Mouse (Mus musculus) forebrain, embryonic 11.5 days (tissue): Measurements from ENCODE around the gene Rab11fip4. TPM values are rescaled to one million over a fixed set of nuclear protein-coding genes. Genes with fewer than 3 reads are reported as not detected.

Experiments
- ATAC-seq: fragments of 200-750 bp; cut with Nextera tagmentation; replicated peaks from 2 replicates; pipeline ENCODE4 v1.8.0; 2017; ENCODE audit warnings: moderate TSS enrichment; ENCODE audit not compliant: low FRiP score
- DNase-seq: peaks from one replicate; pipeline ENCODE4 v3.0.0-alpha.2; 2017; ENCODE audit warnings: low spot score
- H3K27ac ChIP-seq: fragments of 300-500 bp; sonication (generic); 2 replicates; pipeline ENCODE4 v1.5.1; 2014; ENCODE audit warnings: low read depth, low read length
- H3K27me3 ChIP-seq: fragments of 300-500 bp; sonication (generic); 2 replicates; pipeline ENCODE4 v1.6.1; 2014; ENCODE audit warnings: mild to moderate bottlenecking, low read length, mixed read lengths; ENCODE audit not compliant: control insufficient read depth, insufficient read depth
- H3K36me3 ChIP-seq: fragments of 300-500 bp; sonication (generic); 2 replicates; pipeline ENCODE4 v1.6.1; 2014; ENCODE audit warnings: mild to moderate bottlenecking, low read length, moderate library complexity, mixed read lengths; ENCODE audit not compliant: control insufficient read depth, insufficient read depth
- H3K4me1 ChIP-seq: fragments of 300-500 bp; sonication (generic); replicated peaks from 2 replicates; pipeline ENCODE4 v1.6.1; 2014; ENCODE audit warnings: low read length, mixed read lengths; ENCODE audit not compliant: control insufficient read depth, insufficient read depth
- H3K4me2 ChIP-seq: fragments of 300-500 bp; sonication (generic); 2 replicates; pipeline ENCODE4 v1.6.1; 2014; ENCODE audit warnings: low read depth, mild to moderate bottlenecking, low read length, moderate library complexity, mixed read lengths; ENCODE audit not compliant: severe bottlenecking
- H3K4me3 ChIP-seq: fragments of 300-500 bp; sonication (generic); 2 replicates; pipeline ENCODE4 v1.5.1; 2014; ENCODE audit warnings: low read depth, low read length
- H3K9ac ChIP-seq: fragments of 300-500 bp; sonication (generic); 2 replicates; pipeline ENCODE4 v1.6.1; 2014; ENCODE audit warnings: low read length
- H3K9me3 ChIP-seq: fragments of 300-500 bp; sonication (generic); 2 replicates; pipeline ENCODE4 v1.6.1; 2016; ENCODE audit warnings: low read length, mixed read lengths; ENCODE audit not compliant: control insufficient read depth
- WGBS: fragments of 180-500 bp; shearing (Covaris S2); extraction: QIAGEN DNeasy Blood & Tissue Kit; methylation state at CpG from one replicate; pipeline ENCODE4 v1.1.7; 2014; 5-methylcytosine and 5-hydroxymethylcytosine counted together
- polyA plus RNA-seq: library from polyadenylated mRNA; unstranded; fragments of >200 nt; fragmentation: Nextera tagmentation; extraction: Ambion mirVana; gene quantifications from 2 replicates; pipeline ENCODE4 v1.2.1, GENCODE M21; 2014

Gene Rab11fip4
- polyA plus RNA-seq, 1 experiment from 2014 or later: 16.0 TPM

DNA sequence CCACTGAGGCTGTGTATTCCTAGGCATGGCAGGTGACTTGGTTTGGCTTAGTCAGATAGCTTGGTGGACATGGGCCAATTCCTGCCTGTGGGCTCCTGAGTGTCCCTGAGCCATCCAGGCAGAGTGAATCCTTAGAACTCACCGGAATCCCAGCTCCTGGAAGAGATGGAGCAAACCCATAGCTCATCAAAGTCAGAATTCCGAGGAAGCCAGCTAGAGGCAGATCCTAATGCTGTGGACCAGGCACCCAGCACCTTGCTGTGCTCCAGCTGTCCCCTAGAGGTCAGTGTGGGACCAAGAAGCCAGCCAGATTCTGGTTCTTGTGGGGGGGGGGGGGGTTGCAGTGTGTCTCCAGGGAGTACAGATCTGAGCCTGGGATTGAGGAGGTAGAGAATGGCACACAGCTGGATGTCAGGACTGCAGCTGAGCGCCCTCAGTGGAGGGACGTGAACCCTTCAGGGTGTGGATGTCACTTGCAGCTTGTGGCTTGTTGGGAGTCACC lies 33.8 kb downstream of the Rab11fip4 start:
- H3K4me1 ChIP-seq: no peaks in the 10 kb centered on the region
- no peak; the same call in 1 of the 2 replicates for ATAC-seq
- H3K9me3 ChIP-seq: no peaks in the 10 kb centered on the region
- DNase-seq: peak; percentile 78
- 20% methylated on average over 4 of the region's 4 CpGs for WGBS
- no peaks in the 10 kb centered on the region for H3K36me3 ChIP-seq
- H3K4me2 ChIP-seq: no peak overlapping the region
- no peak overlapping the region for H3K9ac ChIP-seq
- no peak overlapping the region for H3K27ac ChIP-seq
- H3K4me3 ChIP-seq: no peak overlapping the region
- no peaks in the 10 kb centered on the region for H3K27me3 ChIP-seq

DNA sequence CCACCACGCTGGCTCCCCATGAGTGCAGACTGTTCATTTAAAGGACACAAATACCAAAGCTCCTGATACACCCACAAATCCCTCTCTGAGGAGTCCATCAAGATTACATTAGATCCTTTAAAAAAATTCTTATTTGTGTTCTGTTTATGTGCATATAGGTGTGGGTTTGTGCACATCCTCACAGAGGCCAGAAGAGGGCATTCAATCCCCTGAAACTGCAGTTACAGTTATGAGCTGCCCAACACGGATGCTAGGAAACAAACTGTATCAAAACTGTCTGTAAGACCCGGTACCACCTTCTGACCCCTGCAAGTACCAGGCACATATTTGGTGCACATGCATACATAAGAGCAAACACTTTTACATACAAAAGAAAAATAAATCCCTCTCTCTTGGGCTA lies 37.7 kb downstream of the Rab11fip4 start:
- WGBS: 71% methylated on average over 3 of the region's 3 CpGs
- DNase-seq (no peak), ATAC-seq (no peak)
- Histone ChIP-seq H3K9ac (no peak overlapping the region), H3K4me1 (peaks cover 3% of the 10 kb centered on the region; the same call in 1 of the 2 replicates), H3K4me2 (no peak overlapping the region), H3K36me3 (no peaks in the 10 kb centered on the region), H3K4me3 (no peak overlapping the region), H3K27ac (no peak overlapping the region), H3K27me3 (no peaks in the 10 kb centered on the region), H3K9me3 (no peaks in the 10 kb centered on the region)

DNA sequence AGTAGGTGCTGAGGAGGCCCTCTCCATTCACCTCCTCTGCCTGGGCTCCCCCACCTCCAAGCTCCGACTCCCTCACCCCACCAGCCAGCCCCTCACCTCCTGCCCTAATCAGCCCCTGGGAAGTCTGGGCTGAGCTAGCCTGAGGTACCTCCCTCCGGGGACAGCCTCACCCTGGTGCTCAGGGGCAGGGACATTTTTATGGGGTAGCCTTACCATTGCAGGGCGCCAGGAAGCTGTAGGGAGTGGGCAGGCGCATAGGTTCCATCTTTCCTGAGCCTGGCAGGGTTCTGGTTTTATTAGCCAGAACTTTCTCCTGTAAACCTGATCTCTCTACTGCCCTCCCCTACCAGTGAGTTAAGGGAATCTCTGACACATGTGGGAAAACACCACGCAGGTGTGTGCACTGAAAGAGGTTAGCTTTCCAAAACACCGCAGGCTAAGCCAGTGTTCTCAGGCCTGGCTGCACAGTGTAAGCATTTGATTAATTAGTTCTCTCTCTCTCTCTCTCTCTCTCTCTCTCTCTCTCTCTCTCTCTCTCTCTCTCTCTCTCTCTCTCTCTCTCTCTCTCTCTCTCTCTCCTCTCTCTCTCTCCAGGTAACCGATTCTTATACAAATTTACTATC lies 38.9 kb downstream of the Rab11fip4 start:
- no peaks in the 10 kb centered on the region for H3K27me3 ChIP-seq
- H3K9ac ChIP-seq: no peak overlapping the region
- ATAC-seq (no peak), DNase-seq (no peak)
- no peak overlapping the region for H3K4me2 ChIP-seq
- H3K4me1 ChIP-seq: peaks cover 3% of the 10 kb centered on the region; the same call in 1 of the 2 replicates
- no peaks in the 10 kb centered on the region for H3K36me3 ChIP-seq
- no peak overlapping the region for H3K27ac ChIP-seq
- no peaks in the 10 kb centered on the region for H3K9me3 ChIP-seq
- no peak overlapping the region for H3K4me3 ChIP-seq
- WGBS: 71% methylated on average over 7 of the region's 7 CpGs

DNA sequence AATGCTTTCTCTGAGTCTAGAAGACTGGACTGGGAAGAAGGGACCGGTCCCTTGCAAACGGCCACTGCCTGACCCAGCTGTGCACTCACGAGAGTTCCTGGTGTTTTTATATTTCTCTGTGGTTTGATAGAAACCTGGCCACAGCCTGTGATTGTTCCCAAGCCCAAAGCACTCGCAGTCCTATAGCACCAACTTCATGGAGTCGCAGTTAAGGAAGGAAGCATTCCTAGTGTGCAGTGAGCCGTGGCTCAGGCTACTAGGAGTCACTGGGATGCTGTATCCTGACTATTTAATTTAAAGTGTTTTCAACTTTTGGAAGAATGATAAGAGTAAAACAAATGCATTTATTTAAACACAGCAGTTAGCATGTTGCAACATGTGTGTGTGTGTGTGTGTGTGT lies 39.5 kb downstream of the Rab11fip4 start:
- H3K9ac ChIP-seq: no peak overlapping the region
- WGBS: 37% methylated on average over 6 of the region's 6 CpGs
- ATAC-seq: no peak

DNA sequence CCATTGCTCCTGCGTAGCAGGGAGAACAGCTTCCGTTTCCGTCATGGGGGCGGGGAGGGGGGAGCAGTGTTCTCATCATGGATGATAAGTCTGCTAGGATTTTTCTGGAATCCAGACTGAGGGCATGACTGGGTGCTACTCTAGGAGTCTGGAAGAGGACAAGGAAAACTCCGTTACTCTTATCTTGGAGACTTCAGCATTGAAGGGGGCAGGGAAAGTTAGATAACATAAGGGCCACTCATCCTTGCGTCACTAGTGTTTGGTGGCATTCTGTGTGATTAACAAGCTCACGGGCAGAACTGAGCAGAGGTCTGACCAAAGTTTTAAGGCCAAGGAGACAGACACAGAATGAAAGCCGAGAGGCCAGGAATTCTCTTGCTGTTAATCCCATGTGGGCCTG lies 42.4 kb downstream of the Rab11fip4 start:
- no peaks in the 10 kb centered on the region for H3K27me3 ChIP-seq

More for the DNA sequence above, 39.5 kb downstream of the Rab11fip4 start:
- Histone ChIP-seq H3K4me1 (peaks cover 3% of the 10 kb centered on the region; the same call in 1 of the 2 replicates), H3K9me3 (no peaks in the 10 kb centered on the region), H3K27me3 (no peaks in the 10 kb centered on the region), H3K27ac (no peak overlapping the region), H3K4me2 (no peak overlapping the region), H3K4me3 (no peak overlapping the region), H3K36me3 (no peaks in the 10 kb centered on the region)
- DNase-seq: no peak

DNA sequence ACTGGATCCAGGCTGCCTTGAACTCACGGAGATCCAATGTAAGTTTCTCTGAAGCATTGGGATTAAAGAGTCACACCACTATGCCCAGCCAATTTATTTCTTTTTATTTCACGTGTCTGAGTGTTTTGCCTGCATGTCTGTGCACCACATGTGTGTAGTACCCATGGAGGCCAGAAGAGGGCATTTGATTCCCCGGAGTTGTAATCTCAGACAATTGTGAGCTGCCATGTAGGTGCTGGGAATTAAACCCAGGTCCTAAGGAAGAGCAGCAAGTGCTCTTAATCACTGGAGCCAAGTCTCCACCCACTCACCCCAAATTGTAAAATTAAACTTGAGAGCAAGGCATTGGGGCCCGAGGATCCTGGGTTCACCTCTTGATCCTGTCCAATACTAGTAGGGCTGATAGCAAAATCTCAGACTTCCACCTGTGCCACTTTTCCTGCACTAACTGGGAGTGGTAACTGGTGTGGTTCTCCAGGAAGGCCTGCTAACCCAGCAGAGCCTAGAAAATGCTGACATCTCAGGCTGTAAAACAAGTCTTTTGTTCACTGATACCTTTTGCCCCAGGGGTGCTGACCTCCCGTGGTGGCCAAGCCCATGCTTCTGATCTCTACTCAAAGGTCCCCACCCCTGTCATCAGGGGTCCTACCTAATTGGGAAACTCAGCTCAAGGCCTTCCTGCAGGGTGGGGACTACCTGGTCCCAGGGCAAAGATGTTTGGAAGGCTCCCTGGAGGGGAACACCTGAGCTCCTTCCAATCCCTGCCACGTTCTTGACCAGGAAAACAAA lies 44.8 kb downstream of the Rab11fip4 start:
- H3K27ac ChIP-seq: no peak overlapping the region
- H3K27me3 ChIP-seq: no peaks in the 10 kb centered on the region
- no peak overlapping the region for H3K9ac ChIP-seq
- peaks cover 2% of the 10 kb centered on the region; the same call in 1 of the 2 replicates for H3K4me1 ChIP-seq
- DNase-seq: no peak
- no peaks in the 10 kb centered on the region for H3K9me3 ChIP-seq
- H3K4me2 ChIP-seq: no peak overlapping the region
- H3K36me3 ChIP-seq: no peaks in the 10 kb centered on the region
- no peak overlapping the region for H3K4me3 ChIP-seq
- WGBS: 80% methylated on average over 6 of the region's 6 CpGs
- ATAC-seq: no peak

More for the DNA sequence above, 42.4 kb downstream of the Rab11fip4 start:
- H3K4me1 ChIP-seq: peaks cover 3% of the 10 kb centered on the region; the same call in 1 of the 2 replicates
- H3K9ac ChIP-seq: no peak overlapping the region
- H3K4me2 ChIP-seq: no peak overlapping the region
- no peak for DNase-seq
- no peak for ATAC-seq
- no peak overlapping the region for H3K27ac ChIP-seq
- 88% methylated on average over 8 of the region's 8 CpGs for WGBS
- H3K36me3 ChIP-seq: no peaks in the 10 kb centered on the region
- H3K9me3 ChIP-seq: no peaks in the 10 kb centered on the region
- no peak overlapping the region for H3K4me3 ChIP-seq

DNA sequence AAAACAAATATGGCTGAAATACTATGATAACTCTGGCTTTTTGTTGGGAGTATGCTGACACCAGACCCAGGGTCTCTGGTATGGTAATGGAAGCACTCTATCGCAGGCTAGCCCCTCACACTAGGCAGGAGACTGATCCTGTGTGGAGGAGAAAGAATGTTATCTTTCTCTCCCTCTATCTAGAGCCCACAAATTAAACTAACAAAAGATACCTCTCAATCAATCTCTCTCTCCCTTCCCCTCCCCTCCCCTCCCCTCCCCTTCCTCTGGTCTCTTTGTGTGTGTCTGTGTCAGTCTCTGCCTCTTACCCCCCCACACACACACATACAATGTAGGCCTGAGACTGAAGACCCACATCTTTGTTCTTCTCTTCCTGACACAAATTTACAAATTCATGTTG lies 45.5 kb downstream of the Rab11fip4 start:
- Histone ChIP-seq H3K4me1 (peaks cover 2% of the 10 kb centered on the region; the same call in 1 of the 2 replicates), H3K36me3 (no peaks in the 10 kb centered on the region), H3K9me3 (no peaks in the 10 kb centered on the region), H3K4me3 (no peak overlapping the region), H3K27me3 (no peaks in the 10 kb centered on the region), H3K27ac (no peak overlapping the region), H3K9ac (no peak overlapping the region), H3K4me2 (no peak overlapping the region)
- ATAC-seq: no peak
- 83% methylated on average over 1 of the region's 1 CpGs for WGBS
- DNase-seq: no peak

DNA sequence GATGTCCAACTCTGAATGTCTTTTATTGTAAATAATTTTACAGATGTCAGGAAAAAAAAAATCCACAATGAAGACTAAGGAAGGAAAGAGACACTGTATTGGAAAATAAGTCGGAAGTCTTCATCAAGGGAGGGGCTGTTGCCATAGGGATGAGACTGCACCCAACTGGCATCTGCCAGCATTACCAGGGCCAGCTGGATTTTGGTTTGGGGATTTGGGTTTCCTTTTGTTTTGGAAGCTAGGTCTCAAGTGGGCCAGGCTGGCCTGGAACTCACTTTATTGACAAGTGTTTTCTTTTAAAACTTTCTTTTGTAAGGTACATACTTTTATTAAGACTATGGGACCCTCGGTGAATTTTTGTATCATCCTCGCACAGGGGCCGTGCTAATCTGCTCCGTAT lies 47.7 kb downstream of the Rab11fip4 start:
- Histone ChIP-seq H3K4me3 (no peak overlapping the region), H3K9ac (no peak overlapping the region), H3K9me3 (no peaks in the 10 kb centered on the region), H3K27ac (0 out of 2 replicates have a peak overlapping the region, but pooled peaks have one; percentile 18), H3K27me3 (no peaks in the 10 kb centered on the region), H3K4me1 (peaks cover 2% of the 10 kb centered on the region; the same call in 1 of the 2 replicates), H3K4me2 (no peak overlapping the region), H3K36me3 (no peaks in the 10 kb centered on the region)
- DNase-seq (no peak), ATAC-seq (no peak)
- 63% methylated on average over 5 of the region's 5 CpGs for WGBS
